Mouse (Mus musculus): Measurements from ENCODE around the gene Trak1. TPM values are rescaled to one million over a fixed set of nuclear protein-coding genes. Genes with fewer than 3 reads are reported as not detected.

Gene Trak1
- total RNA-seq, 1 experiment, result 18.9 TPM

DNA sequence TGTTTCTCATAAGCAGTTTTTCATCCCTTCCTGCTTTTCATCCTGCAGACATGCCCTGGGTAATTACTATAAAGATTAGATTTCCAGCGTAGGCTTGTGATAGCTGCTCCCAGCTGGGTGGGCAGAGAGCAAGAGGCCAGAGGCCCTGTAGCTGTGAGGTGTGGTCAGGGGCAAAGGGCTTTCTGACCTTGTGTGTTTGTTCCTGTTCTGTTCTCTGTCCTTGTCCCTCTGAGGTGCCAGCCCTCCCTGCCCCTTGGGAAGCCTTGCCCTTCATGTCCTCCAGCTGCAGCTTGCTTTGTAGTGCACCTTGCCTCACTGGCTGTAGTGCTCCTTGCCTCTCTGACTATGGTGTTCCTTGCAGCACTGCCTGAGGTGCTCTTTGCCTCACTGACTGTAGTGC lies 139.2 kb downstream of the Trak1 start:
- Histone ChIP-seq H3K4me3 (ENCODE audit: insufficient read depth in 1 of 2, low read depth in 1 of 2, low read length in 2 of 2, poor library complexity in 1 of 2, severe bottlenecking in 1 of 2) (no peak overlapping the region), H3K36me3 (ENCODE audit: control insufficient read depth, insufficient read depth, low read length, poor library complexity, severe bottlenecking) (peaks cover 3% of the 10 kb centered on the region; the same call in 1 of the 2 replicates), H3K4me1 (ENCODE audit: control insufficient read depth in 2 of 2, insufficient read depth in 2 of 2, low read length in 2 of 2, poor library complexity in 1 of 2) (peaks cover 0 to 6% of the 10 kb centered on the region in 2 experiments; a peak in 1 of 4 replicates), H3K9ac (ENCODE audit: insufficient read depth, low read depth, low read length, poor library complexity, severe bottlenecking) (no peak overlapping the region), H3K9me3 (ENCODE audit: control insufficient read depth, insufficient read depth, low read depth, low read length) (no peaks in the 10 kb centered on the region), H3K27ac (ENCODE audit: insufficient read depth, low read depth, low read length, poor library complexity, severe bottlenecking) (no peak overlapping the region)
- in situ Hi-C loops (cut with MboI; ENCODE audit: low sequenced_read_pairs in 2 of 2, unreplicated experiment in 2 of 2), result no loop called here
- no peak for TF ChIP-seq ZC3H11A (IDR thresholded peaks at IDR 0.05; ENCODE audit: borderline replicate concordance, low read depth, low read length)
- TF ChIP-seq HCFC1 (IDR thresholded peaks at IDR 0.05; ENCODE audit: borderline replicate concordance, insufficient read depth, low read length), result no peak
- no peak for TF ChIP-seq ZNF384 (IDR thresholded peaks at IDR 0.05; ENCODE audit: low read depth, low read length)
- TF ChIP-seq CHD2 (IDR thresholded peaks at IDR 0.05; ENCODE audit: low read depth, low read length), result no peak
- TF ChIP-seq MAFK (IDR thresholded peaks at IDR 0.05; ENCODE audit: insufficient read depth, low read depth, low read length), result no peak
- no peak for DNase-seq (ENCODE audit: low read depth, low spot score)

DNA sequence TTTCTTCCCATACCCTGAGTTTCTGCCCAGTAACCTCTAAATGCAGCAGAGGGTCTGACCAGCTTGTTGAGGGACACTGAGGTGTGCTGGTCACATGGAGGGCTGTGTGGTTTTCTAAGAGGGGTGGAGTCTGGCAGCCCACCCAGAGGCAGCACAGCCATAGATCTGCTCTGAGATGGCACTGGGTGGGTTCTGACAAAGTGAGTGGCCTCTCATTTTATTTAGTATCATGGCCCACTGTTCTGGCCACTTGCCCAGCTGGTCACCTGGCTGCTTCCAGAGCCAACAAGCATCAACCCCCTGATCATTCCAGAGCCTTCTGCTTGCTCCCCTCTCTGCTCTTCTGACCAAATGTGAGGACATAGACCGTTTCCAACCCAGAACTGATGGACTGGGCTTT lies 144.8 kb downstream of the Trak1 start:
- H3K4me3 ChIP-seq (ENCODE audit: insufficient read depth in 1 of 2, low read depth in 1 of 2, low read length in 2 of 2, poor library complexity in 1 of 2, severe bottlenecking in 1 of 2), result no peak overlapping the region
- peaks cover 21% of the 10 kb centered on the region; the same call in 1 of the 2 replicates for H3K36me3 ChIP-seq (ENCODE audit: control insufficient read depth, insufficient read depth, low read length, poor library complexity, severe bottlenecking)
- no peak for DNase-seq (ENCODE audit: low read depth, low spot score)
- H3K4me1 ChIP-seq (ENCODE audit: control insufficient read depth in 2 of 2, insufficient read depth in 2 of 2, low read length in 2 of 2, poor library complexity in 1 of 2), result peaks cover 1 to 8% of the 10 kb centered on the region in 2 experiments; a peak in 2 of 4 replicates
- in situ Hi-C loops (cut with MboI; ENCODE audit: low sequenced_read_pairs in 2 of 2, unreplicated experiment in 2 of 2), result no loop called here
- H3K27ac ChIP-seq (ENCODE audit: insufficient read depth, low read depth, low read length, poor library complexity, severe bottlenecking), result no peak overlapping the region
- H3K9me3 ChIP-seq (ENCODE audit: control insufficient read depth, insufficient read depth, low read depth, low read length), result no peaks in the 10 kb centered on the region
- no peak overlapping the region for H3K9ac ChIP-seq (ENCODE audit: insufficient read depth, low read depth, low read length, poor library complexity, severe bottlenecking)
- no peak for TF ChIP-seq ZC3H11A (IDR thresholded peaks at IDR 0.05; ENCODE audit: borderline replicate concordance, low read depth, low read length)
- TF ChIP-seq HCFC1 (IDR thresholded peaks at IDR 0.05; ENCODE audit: borderline replicate concordance, insufficient read depth, low read length), result no peak
- no peak for TF ChIP-seq MAFK (IDR thresholded peaks at IDR 0.05; ENCODE audit: insufficient read depth, low read depth, low read length)
- TF ChIP-seq CHD2 (IDR thresholded peaks at IDR 0.05; ENCODE audit: low read depth, low read length), result no peak
- TF ChIP-seq ZNF384 (IDR thresholded peaks at IDR 0.05; ENCODE audit: low read depth, low read length), result no peak

DNA sequence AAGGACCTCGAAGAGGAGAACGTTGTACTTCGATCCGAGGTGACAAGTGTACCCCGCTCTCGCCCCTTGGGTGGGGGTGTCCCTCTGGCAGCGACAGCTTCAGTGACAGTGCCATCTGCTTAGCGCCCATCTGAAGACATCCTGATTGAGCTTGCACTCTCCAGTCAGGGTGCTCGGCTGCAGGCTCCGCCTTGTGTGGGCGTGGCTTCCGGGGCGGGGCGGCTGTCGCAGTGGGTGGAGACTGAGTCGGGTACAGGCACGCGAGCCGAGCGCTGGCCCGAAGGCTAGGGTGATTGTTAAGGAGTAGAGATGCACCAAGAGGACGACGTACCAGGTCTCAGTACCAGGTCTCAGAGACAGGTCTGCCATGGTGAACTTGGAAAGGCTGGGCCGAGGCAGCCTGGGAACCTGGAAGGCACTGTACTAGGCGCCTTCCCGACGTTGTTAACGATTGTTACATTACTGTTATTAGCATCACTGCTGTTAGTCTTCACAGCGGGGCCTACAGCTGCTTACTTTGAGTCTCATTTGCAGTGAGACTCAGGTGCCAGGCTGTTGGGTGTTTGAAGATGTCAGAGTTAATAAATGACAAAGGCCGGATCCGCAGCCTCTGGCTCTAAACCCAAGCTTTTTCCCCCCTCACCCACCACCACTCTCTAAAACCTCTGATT lies 146.5 kb downstream of the Trak1 start:
- no peak overlapping the region for H3K27ac ChIP-seq (ENCODE audit: insufficient read depth, low read depth, low read length, poor library complexity, severe bottlenecking)
- in situ Hi-C loops (cut with MboI; ENCODE audit: low sequenced_read_pairs in 2 of 2, unreplicated experiment in 2 of 2), result no loop called here
- DNase-seq (ENCODE audit: low read depth, low spot score), result peak; percentile 49
- TF ChIP-seq MAFK (IDR thresholded peaks at IDR 0.05; ENCODE audit: insufficient read depth, low read depth, low read length) (no peak), HCFC1 (IDR thresholded peaks at IDR 0.05; ENCODE audit: borderline replicate concordance, insufficient read depth, low read length) (no peak), ZC3H11A (IDR thresholded peaks at IDR 0.05; ENCODE audit: borderline replicate concordance, low read depth, low read length) (no peak), CHD2 (IDR thresholded peaks at IDR 0.05; ENCODE audit: low read depth, low read length) (no peak), ZNF384 (IDR thresholded peaks at IDR 0.05; ENCODE audit: low read depth, low read length) (no peak)
- no peaks in the 10 kb centered on the region for H3K9me3 ChIP-seq (ENCODE audit: control insufficient read depth, insufficient read depth, low read depth, low read length)
- H3K36me3 ChIP-seq (ENCODE audit: control insufficient read depth, insufficient read depth, low read length, poor library complexity, severe bottlenecking), result peaks cover 27% of the 10 kb centered on the region
- H3K4me3 ChIP-seq (ENCODE audit: insufficient read depth in 1 of 2, low read depth in 1 of 2, low read length in 2 of 2, poor library complexity in 1 of 2, severe bottlenecking in 1 of 2), result peak overlapping the region in 1 of 2 experiments; percentile 23; a peak in 2 of 4 replicates
- H3K9ac ChIP-seq (ENCODE audit: insufficient read depth, low read depth, low read length, poor library complexity, severe bottlenecking), result no peak overlapping the region
- H3K4me1 ChIP-seq (ENCODE audit: control insufficient read depth in 2 of 2, insufficient read depth in 2 of 2, low read length in 2 of 2, poor library complexity in 1 of 2), result peaks cover 1 to 9% of the 10 kb centered on the region in 2 experiments; a peak in 2 of 4 replicates

DNA sequence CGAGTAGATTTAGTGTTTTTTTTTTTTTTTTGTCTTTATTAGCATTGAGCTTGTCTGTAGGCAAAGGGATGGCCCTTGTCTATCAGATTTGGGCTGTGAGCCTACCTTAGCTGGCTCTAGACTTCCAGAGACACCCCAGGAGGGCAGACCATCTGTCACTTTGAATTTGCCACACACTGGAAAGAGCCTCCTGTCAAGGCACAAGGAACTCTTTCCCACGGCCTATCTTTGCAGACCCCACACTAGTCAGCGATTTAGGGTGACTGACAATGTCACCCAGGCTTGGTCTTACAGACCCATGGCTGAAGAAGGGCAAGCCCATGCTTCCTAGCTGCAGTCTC lies 147.0 kb downstream of the Trak1 start:
- Histone ChIP-seq H3K4me1 (ENCODE audit: control insufficient read depth in 2 of 2, insufficient read depth in 2 of 2, low read length in 2 of 2, poor library complexity in 1 of 2) (peaks cover 1 to 9% of the 10 kb centered on the region in 2 experiments; a peak in 2 of 4 replicates), H3K36me3 (ENCODE audit: control insufficient read depth, insufficient read depth, low read length, poor library complexity, severe bottlenecking) (peaks cover 28% of the 10 kb centered on the region), H3K9ac (ENCODE audit: insufficient read depth, low read depth, low read length, poor library complexity, severe bottlenecking) (no peak overlapping the region), H3K4me3 (ENCODE audit: insufficient read depth in 1 of 2, low read depth in 1 of 2, low read length in 2 of 2, poor library complexity in 1 of 2, severe bottlenecking in 1 of 2) (no peak overlapping the region), H3K27ac (ENCODE audit: insufficient read depth, low read depth, low read length, poor library complexity, severe bottlenecking) (no peak overlapping the region), H3K9me3 (ENCODE audit: control insufficient read depth, insufficient read depth, low read depth, low read length) (no peaks in the 10 kb centered on the region)
- DNase-seq (ENCODE audit: low read depth, low spot score), result no peak
- in situ Hi-C loops (cut with MboI; ENCODE audit: low sequenced_read_pairs in 2 of 2, unreplicated experiment in 2 of 2), result no loop called here
- TF ChIP-seq HCFC1 (IDR thresholded peaks at IDR 0.05; ENCODE audit: borderline replicate concordance, insufficient read depth, low read length) (no peak), ZC3H11A (IDR thresholded peaks at IDR 0.05; ENCODE audit: borderline replicate concordance, low read depth, low read length) (no peak), ZNF384 (IDR thresholded peaks at IDR 0.05; ENCODE audit: low read depth, low read length) (no peak), MAFK (IDR thresholded peaks at IDR 0.05; ENCODE audit: insufficient read depth, low read depth, low read length) (no peak), CHD2 (IDR thresholded peaks at IDR 0.05; ENCODE audit: low read depth, low read length) (no peak)

All from ES-E14 (cell line).